Mouse (Mus musculus) MEL (cell line): ENCODE results near the gene Mbnl1. TPM values are rescaled to one million over a fixed set of nuclear protein-coding genes. Genes with fewer than 3 reads are reported as not detected.
A peak's percentile ranks its signal among the peaks of the same experiment; 100 is the strongest.

Experiments
- DNase-seq: peaks from one replicate; pipeline ENCODE4 v3.0.0; 2011; ENCODE audit warnings: low read depth, low spot score
- H3K27ac ChIP-seq: 2 replicates; pipeline ENCODE4 v1.5.1; 2012; ENCODE audit warnings: low read depth, mild to moderate bottlenecking, control low read depth, low read length, moderate library complexity; ENCODE audit not compliant: control insufficient read depth
- H3K27me3 ChIP-seq, 2 experiments: fragments of 150-350 bp in 1 of 2; sonication (generic) in 1 of 2; 2 replicates each; pipeline ENCODE4 v1.6.1; 2012; ENCODE audit warnings: low read length in 2 of 2, mild to moderate bottlenecking in 2 of 2, improper control_type of control experiment in 1 of 2, moderate library complexity in 1 of 2; ENCODE audit not compliant: insufficient read depth in 2 of 2, control insufficient read depth in 1 of 2
- H3K36me3 ChIP-seq, 2 experiments: 2 replicates each; pipeline ENCODE4 v1.6.1; 2012 to 2014; ENCODE audit warnings: low read length in 2 of 2, improper control_type of control experiment in 1 of 2, inconsistent platforms in 1 of 2, mild to moderate bottlenecking in 1 of 2; ENCODE audit not compliant: insufficient read depth in 2 of 2, control insufficient read depth in 1 of 2
- H3K4me1 ChIP-seq, 2 experiments: fragments of 150-350 bp in 1 of 2; sonication (generic) in 1 of 2; 2 replicates each; pipeline ENCODE4 v1.6.1; 2012; ENCODE audit warnings: low read length in 2 of 2, improper control_type of control experiment in 1 of 2, mild to moderate bottlenecking in 1 of 2; ENCODE audit not compliant: insufficient read depth in 2 of 2, control insufficient read depth in 1 of 2
- H3K4me3 ChIP-seq, 2 experiments: fragments of 150-350 bp in 1 of 2; sonication (generic) in 1 of 2; 2 replicates each; pipeline ENCODE4 v1.5.1; 2012; ENCODE audit warnings: low read depth in 2 of 2, low read length in 2 of 2, mild to moderate bottlenecking in 2 of 2, moderate library complexity in 2 of 2, control low read depth in 1 of 2, improper control_type of control experiment in 1 of 2; ENCODE audit not compliant: control insufficient read depth in 1 of 2, insufficient read depth in 1 of 2
- H3K79me2 ChIP-seq: 2 replicates; pipeline ENCODE4 v1.6.1; 2012; ENCODE audit warnings: mild to moderate bottlenecking, low read length, moderate library complexity; ENCODE audit not compliant: control insufficient read depth, poor library complexity, insufficient read depth
- H3K9ac ChIP-seq: 2 replicates; pipeline ENCODE4 v1.6.1; 2012; ENCODE audit warnings: low read depth, mild to moderate bottlenecking, control low read depth, low read length, moderate library complexity; ENCODE audit not compliant: control insufficient read depth, poor library complexity, severe bottlenecking
- H3K9me3 ChIP-seq: fragments of 150-350 bp; sonication (generic); replicated peaks from 2 replicates; pipeline ENCODE4 v1.6.1; 2012; ENCODE audit warnings: mild to moderate bottlenecking, low read length, improper control_type of control experiment, moderate library complexity; ENCODE audit not compliant: insufficient read depth
- BHLHE40 ChIP-seq: IDR thresholded peaks from 2 replicates; pipeline ENCODE4 v1.6.1; 2012; ENCODE audit warnings: low read depth, mild to moderate bottlenecking, inconsistent platforms, low read length, improper control_type of control experiment, borderline replicate concordance
- CHD1 ChIP-seq: IDR thresholded peaks from 2 replicates; pipeline ENCODE4 v1.6.1; 2012; ENCODE audit warnings: low read depth, mild to moderate bottlenecking, inconsistent platforms, low read length, improper control_type of control experiment
- CTCF ChIP-seq, 3 experiments: IDR thresholded peaks in 2 of 3; conservative IDR thresholded peaks in 1 of 3; 2 replicates each; pipeline ENCODE4 v1.5.1; 2011 to 2012; ENCODE audit warnings: low read length in 3 of 3, low read depth in 2 of 3, mild to moderate bottlenecking in 2 of 3, improper control_type of control experiment in 1 of 3, inconsistent platforms in 1 of 3, mixed read lengths in 1 of 3, moderate library complexity in 1 of 3; ENCODE audit not compliant: control insufficient read depth in 1 of 3, insufficient read depth in 1 of 3, poor library complexity in 1 of 3, severe bottlenecking in 1 of 3
- E2F4 ChIP-seq: IDR thresholded peaks from 2 replicates; pipeline ENCODE4 v1.6.1; 2011; ENCODE audit warnings: low read depth, low read length, improper control_type of control experiment, borderline replicate concordance
- EP300 ChIP-seq, 2 experiments: IDR thresholded peaks; 2 replicates each; pipeline ENCODE4 v1.6.1; 2011; ENCODE audit warnings: improper control_type of control experiment in 2 of 2, low read length in 2 of 2, low read depth in 1 of 2, mild to moderate bottlenecking in 1 of 2
- GABPA ChIP-seq: IDR thresholded peaks from 2 replicates; pipeline ENCODE4 v1.6.1; 2012; ENCODE audit warnings: low read depth, mild to moderate bottlenecking, inconsistent platforms, low read length, improper control_type of control experiment, moderate library complexity
- MAX ChIP-seq: IDR thresholded peaks from 2 replicates; pipeline ENCODE4 v1.6.1; 2011; ENCODE audit warnings: low read length, improper control_type of control experiment
- MXI1 ChIP-seq: IDR thresholded peaks from 2 replicates; pipeline ENCODE4 v1.6.1; 2011; ENCODE audit warnings: mild to moderate bottlenecking, low read depth, low read length, improper control_type of control experiment
- MYB ChIP-seq: IDR thresholded peaks from 2 replicates; pipeline ENCODE4 v1.6.1; 2011; ENCODE audit warnings: mild to moderate bottlenecking, low read depth, low read length, improper control_type of control experiment
- POLR2A ChIP-seq, 2 experiments: IDR thresholded peaks; 2 replicates each; pipeline ENCODE4 v1.6.1; 2011 to 2012; ENCODE audit warnings: low read length in 2 of 2, mild to moderate bottlenecking in 2 of 2, control low read depth in 1 of 2, improper control_type of control experiment in 1 of 2, low read depth in 1 of 2, moderate library complexity in 1 of 2; ENCODE audit not compliant: control insufficient read depth in 1 of 2, insufficient read depth in 1 of 2, poor library complexity in 1 of 2
- POLR2AphosphoS2 ChIP-seq: IDR thresholded peaks from 2 replicates; pipeline ENCODE4 v1.6.1; 2011; ENCODE audit warnings: low read length, improper control_type of control experiment
- POLR2AphosphoS5 ChIP-seq: IDR thresholded peaks from 2 replicates; pipeline ENCODE4 v1.6.1; 2012; ENCODE audit warnings: low read depth, borderline replicate concordance, mild to moderate bottlenecking, inconsistent platforms, low read length, moderate library complexity, mixed read lengths
- RAD21 ChIP-seq: IDR thresholded peaks from 2 replicates; pipeline ENCODE4 v1.6.1; 2011; ENCODE audit warnings: mild to moderate bottlenecking, low read depth, low read length, improper control_type of control experiment
- RCOR1 ChIP-seq: IDR thresholded peaks from 2 replicates; pipeline ENCODE4 v1.6.1; 2012; ENCODE audit warnings: low read depth, mild to moderate bottlenecking, inconsistent platforms, low read length, improper control_type of control experiment
- SIN3A ChIP-seq: IDR thresholded peaks from 2 replicates; pipeline ENCODE4 v1.6.1; 2012; ENCODE audit warnings: low read length, improper control_type of control experiment, inconsistent platforms
- SMC3 ChIP-seq: IDR thresholded peaks from 2 replicates; pipeline ENCODE4 v1.6.1; 2011; ENCODE audit warnings: low read depth, low read length, improper control_type of control experiment
- TAL1 ChIP-seq: IDR thresholded peaks from 2 replicates; pipeline ENCODE4 v1.6.1; 2012; ENCODE audit warnings: mild to moderate bottlenecking, inconsistent platforms, low read length, moderate library complexity, mixed read lengths
- UBTF ChIP-seq: IDR thresholded peaks from 2 replicates; pipeline ENCODE4 v1.6.1; 2012; ENCODE audit warnings: low read depth, mild to moderate bottlenecking, inconsistent platforms, low read length, improper control_type of control experiment, moderate library complexity, borderline replicate concordance; ENCODE audit not compliant: insufficient read depth
- ZC3H11A ChIP-seq: IDR thresholded peaks from 2 replicates; pipeline ENCODE4 v1.6.1; 2012; ENCODE audit warnings: low read depth, mild to moderate bottlenecking, inconsistent platforms, low read length, improper control_type of control experiment
- ZNF384 ChIP-seq: IDR thresholded peaks from 2 replicates; pipeline ENCODE4 v1.6.1; 2012; ENCODE audit warnings: low read depth, mild to moderate bottlenecking, inconsistent platforms, low read length, improper control_type of control experiment
- polyA plus RNA-seq, 2 experiments: library from polyadenylated mRNA; stranded (reverse) in 1 of 2; unstranded in 1 of 2; fragments of >175 nt in 1 of 2; fragments of >200 nt in 1 of 2; gene quantifications; 2 replicates each; pipeline versions ENCODE4 v1.2.1 to v1.2.4; 2012; ENCODE audit warnings: low replicate concordance in 2 of 2, low read depth in 1 of 2; ENCODE audit not compliant: insufficient read length in 2 of 2, insufficient read depth in 1 of 2, missing spikeins in 1 of 2
- total RNA-seq: library from RNA; depleted of rRNA; stranded (reverse); fragments of 300-350 nt; gene quantifications from 2 replicates; pipeline ENCODE4 v1.2.3, GENCODE M21; 2012

The Mbnl1 gene
- total and polyA plus RNA-seq, 3 experiments, result 250 to 371 (median 341) TPM

DNA sequence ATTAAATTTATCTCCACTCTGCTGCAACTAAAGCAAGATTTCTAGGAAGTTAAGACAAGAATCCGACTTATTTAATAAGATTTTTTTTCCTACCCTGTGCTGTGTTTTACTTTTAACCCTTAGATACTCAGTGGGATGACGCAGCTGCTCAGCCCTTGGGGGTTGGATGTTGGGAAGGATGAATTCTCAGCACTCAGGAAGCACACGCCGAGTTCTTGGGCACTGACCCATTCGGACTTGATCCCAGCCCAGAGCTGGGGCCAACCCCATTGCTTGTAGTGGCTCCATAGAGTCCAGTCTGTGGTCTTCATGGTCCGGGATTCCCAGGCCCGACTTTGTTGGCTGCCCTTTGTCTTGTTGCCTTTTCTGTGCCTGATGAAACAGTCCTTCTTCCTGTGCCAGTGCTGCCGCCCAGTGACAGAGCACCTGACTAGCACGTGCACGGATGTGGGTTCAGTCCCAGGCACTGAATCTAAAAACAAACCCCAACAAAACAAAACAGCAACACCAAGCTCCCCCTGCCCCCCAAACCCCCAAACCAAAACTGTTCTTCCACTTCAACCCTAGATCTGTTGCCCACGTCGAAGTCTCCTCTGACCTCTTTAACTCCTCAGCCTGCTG is 43.5 kb downstream of the Mbnl1 start:
- H3K4me3 ChIP-seq, result no peak overlapping the region
- no peak overlapping the region for H3K9ac ChIP-seq

DNA sequence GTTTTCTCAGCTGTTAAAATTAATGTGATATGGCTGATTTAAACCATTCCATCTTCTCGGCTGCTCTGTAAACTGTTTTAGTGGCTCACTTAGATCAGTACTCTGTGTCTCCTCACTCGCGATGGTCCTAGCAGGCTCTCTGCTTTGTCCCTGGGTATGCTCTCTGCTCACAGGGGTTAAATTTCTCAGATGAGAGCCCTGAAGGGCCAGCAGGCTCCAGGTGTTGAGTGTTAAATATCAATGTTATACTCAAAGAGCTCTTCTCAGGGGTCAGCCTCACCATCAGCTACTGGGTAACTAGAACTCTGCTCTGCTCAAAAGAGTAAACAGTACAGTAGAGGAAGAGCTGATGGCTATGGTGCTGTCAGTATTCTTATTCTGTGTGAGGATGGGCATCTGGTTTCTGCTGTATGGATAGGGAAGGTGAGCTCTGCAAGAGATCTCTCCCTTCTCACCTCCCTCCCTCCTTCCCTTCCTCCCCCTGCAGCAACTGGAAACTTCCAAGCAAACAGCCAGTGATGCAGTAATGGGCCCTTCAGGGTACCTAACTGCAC is 44.7 kb downstream of the Mbnl1 start:
- DNase-seq, result peak; percentile 8
- no peak overlapping the region for H3K27ac ChIP-seq
- no peaks in the 10 kb centered on the region for H3K9me3 ChIP-seq
- H3K79me2 ChIP-seq, result peaks cover 60% of the 10 kb centered on the region
- H3K9ac ChIP-seq, result no peak overlapping the region
- TF ChIP-seq E2F4 (no peak), MXI1 (no peak), SIN3A (no peak), CHD1 (no peak), MAX (no peak), TAL1 (no peak), POLR2A (IDR thresholded peaks at IDR 0.05; ENCODE audit: control insufficient read depth in 1 of 2, insufficient read depth in 1 of 2, low read depth in 1 of 2, low read length in 2 of 2, poor library complexity in 1 of 2) (no peak), ZC3H11A (no peak), MYB (no peak), SMC3 (no peak), BHLHE40 (no peak), RCOR1 (no peak), POLR2AphosphoS5 (no peak), UBTF (no peak)
- H3K27me3 ChIP-seq, result no peaks in the 10 kb centered on the region
- peaks cover 15 to 38% of the 10 kb centered on the region in 2 experiments for H3K4me1 ChIP-seq
- H3K36me3 ChIP-seq, result peaks cover 28 to 62% of the 10 kb centered on the region in 2 experiments
- H3K4me3 ChIP-seq, result no peak overlapping the region

More for the DNA sequence above, 43.5 kb downstream of the Mbnl1 start:
- Histone ChIP-seq H3K4me1 (peaks cover 16 to 38% of the 10 kb centered on the region in 2 experiments), H3K9me3 (no peaks in the 10 kb centered on the region), H3K27me3 (no peaks in the 10 kb centered on the region), H3K36me3 (peaks cover 35 to 62% of the 10 kb centered on the region in 2 experiments), H3K27ac (no peak overlapping the region), H3K79me2 (peaks cover 68% of the 10 kb centered on the region)
- TF ChIP-seq POLR2AphosphoS5 (no peak), BHLHE40 (peak; percentile 17; the same call in 1 of the 2 replicates), POLR2AphosphoS2 (no peak), CTCF (IDR thresholded peaks at IDR 0.05 in 2 of 3, conservative IDR thresholded peaks at IDR 0.05 in 1 of 3; ENCODE audit: control insufficient read depth in 1 of 3, insufficient read depth in 1 of 3, low read depth in 2 of 3, low read length in 3 of 3, poor library complexity in 1 of 3, severe bottlenecking in 1 of 3) (peak in 2 of 3 experiments; percentile 36 to 45; a peak in 4 of 6 replicates), RAD21 (peak; percentile 27), EP300 (IDR thresholded peaks at IDR 0.05; ENCODE audit: low read depth in 1 of 2, low read length in 2 of 2) (0 out of 4 replicates have a peak, but pooled peaks of 1 of the 2 experiments have one; percentile 28), ZNF384 (0 out of 2 replicates have a peak, but pooled peaks have one; percentile 18), GABPA (no peak), SMC3 (peak; percentile 18; the same call in 1 of the 2 replicates)
- DNase-seq, result peak; percentile 24
